Mouse (Mus musculus): Measurements from ENCODE around the gene Gm17267.
"Not testable (repeated sequence)": the region's sequence is repeated elsewhere in the genome, so short reads cannot be mapped to it uniquely, and the experiment has no call there.

The Gm17267 gene

DNA sequence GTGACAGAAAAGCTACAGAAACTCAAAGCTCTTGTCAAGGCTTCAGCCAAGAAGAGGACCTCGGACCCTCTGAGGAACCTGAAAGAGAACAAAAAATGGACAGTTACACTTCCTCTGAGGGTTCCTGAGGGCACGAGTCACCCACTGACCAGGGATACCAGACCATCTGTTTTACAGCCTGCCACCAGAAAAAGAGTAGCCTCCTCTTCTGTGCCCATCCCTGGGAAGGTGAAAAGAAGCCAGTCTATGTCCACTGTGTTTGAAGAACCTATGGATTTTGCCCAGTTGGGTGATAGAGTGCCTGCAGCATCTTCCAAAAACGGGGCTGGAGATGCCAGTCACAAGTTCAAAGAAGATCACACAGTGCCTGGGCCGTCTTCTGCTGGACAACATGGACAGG, at the start of gene Gm17267:
Gene Gm17267 (plus strand): TSS at position 301 of the 400 bp plus-strand sequence.
- DNase-seq: not testable (repeated sequence)

Data from right cerebral cortex, postnatal 4 days (tissue).